In the genomic region with DNA sequence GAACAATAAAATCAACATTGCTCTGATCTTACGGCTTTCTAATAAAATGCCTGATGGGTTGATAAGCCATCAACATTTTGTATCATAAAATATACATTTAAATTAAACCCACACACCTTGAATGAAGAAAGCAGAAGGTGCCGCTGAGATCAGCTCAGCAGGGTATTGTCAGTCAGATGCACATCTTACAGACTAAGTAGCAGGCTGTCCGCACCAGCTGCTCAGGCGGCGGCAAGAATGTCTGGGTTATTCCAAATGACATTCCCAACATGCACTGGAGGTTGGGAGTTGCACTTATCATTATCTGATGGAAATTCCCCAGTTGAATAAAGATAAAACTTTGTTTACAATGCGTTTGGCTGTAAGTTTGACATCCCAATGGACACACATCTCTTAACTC, we compare ENCODE assay signal across 21 mouse cellular contexts. TPM values are rescaled to one million over a fixed set of nuclear protein-coding genes. Genes with fewer than 3 reads are reported as not detected.
DNase-seq lines count a peak whose midpoint lies in the region; ATAC-seq and TF ChIP-seq lines count a peak whose summit lies in the region.
"Had no signal": no experiment of that assay in that cellular context is flagged by ENCODE, and none has a peak within 500 bp of the region (broad histone marks: within the 10 kb centered on the region; RNA-seq: fewer than 3 reads in every experiment).

No protein-coding gene starts in this region.

- TF ChIP-seq CTCF in hindbrain, postnatal 0 days (IDR thresholded peaks at IDR 0.05; ENCODE audit: low read depth) = no peak

- 27% methylated on average over 6 of the region's 6 CpGs for WGBS in hindbrain, postnatal 0 days
- WGBS in hindbrain, embryonic 12.5 days = 30% methylated on average over 6 of the region's 6 CpGs
- 51% methylated on average over 6 of the region's 6 CpGs for WGBS in midbrain, embryonic 10.5 days
- WGBS in midbrain, embryonic 16.5 days = 23% methylated on average over 6 of the region's 6 CpGs

- peaks cover 16% of the 10 kb centered on the region for H3K36me3 ChIP-seq in hindbrain, postnatal 0 days (ENCODE audit: insufficient read depth, low read length)
- peaks cover 11% of the 10 kb centered on the region for H3K36me3 ChIP-seq in hindbrain, embryonic 12.5 days
- H3K36me3 ChIP-seq in midbrain, embryonic 10.5 days = peaks cover 23% of the 10 kb centered on the region
- H3K36me3 ChIP-seq in midbrain, embryonic 16.5 days (ENCODE audit: control insufficient read depth, insufficient read depth, low read length) = peaks cover 9% of the 10 kb centered on the region

- no peaks in the 10 kb centered on the region for H3K27me3 ChIP-seq in hindbrain, postnatal 0 days (ENCODE audit: insufficient read depth, low read length)
- H3K27me3 ChIP-seq in hindbrain, embryonic 12.5 days = no peaks in the 10 kb centered on the region
- no peaks in the 10 kb centered on the region for H3K27me3 ChIP-seq in midbrain, embryonic 10.5 days (ENCODE audit: low read depth, poor library complexity, severe bottlenecking)
- H3K27me3 ChIP-seq in midbrain, embryonic 16.5 days (ENCODE audit: control insufficient read depth, insufficient read depth, low read depth, low read length) = no peaks in the 10 kb centered on the region
- H3K27me3 ChIP-seq: embryonic facial prominence, embryonic 13.5 days; heart, embryonic 13.5 days; neural tube, embryonic 12.5 days had no signal

- intact Hi-C loops in gastrocnemius, postnatal 14 days (cut with DNase I; ENCODE audit: low total_unique reads) = no loop called here

- no peak overlapping the region for H3K9ac ChIP-seq in hindbrain, postnatal 0 days (replicated peaks; ENCODE audit: low read length)
- H3K9ac ChIP-seq in hindbrain, embryonic 12.5 days = no peak overlapping the region
- no peak overlapping the region for H3K9ac ChIP-seq in midbrain, embryonic 16.5 days (ENCODE audit: low read depth, low read length)
- H3K9ac ChIP-seq: embryonic facial prominence, embryonic 13.5 days; heart, embryonic 13.5 days; neural tube, embryonic 12.5 days had no signal

- no peaks in the 10 kb centered on the region for H3K4me1 ChIP-seq in hindbrain, postnatal 0 days (ENCODE audit: insufficient read depth, low read length)
- peaks cover 13% of the 10 kb centered on the region for H3K4me1 ChIP-seq in hindbrain, embryonic 12.5 days
- peaks cover 37% of the 10 kb centered on the region for H3K4me1 ChIP-seq in midbrain, embryonic 10.5 days
- H3K4me1 ChIP-seq in midbrain, embryonic 16.5 days (ENCODE audit: control insufficient read depth, insufficient read depth, low read length) = no peaks in the 10 kb centered on the region
- H3K4me1 ChIP-seq: embryonic facial prominence, embryonic 13.5 days; heart, embryonic 13.5 days had no signal

- DNase-seq in cerebellum, postnatal 10 days = peak; percentile 26 to 36
- no peak for DNase-seq in cerebellum, adult 11 months
- peak; percentile 35 for DNase-seq in hindbrain, postnatal 0 days (ENCODE audit: low spot score)
- peak; percentile 37 for DNase-seq in midbrain, embryonic 10.5 days (ENCODE audit: low spot score)
- DNase-seq in mesoderm, embryonic 11.5 days (ENCODE audit: low read depth, low spot score) = peak; percentile 52
- DNase-seq in gastrocnemius, postnatal 14 days = no peak
- DNase-seq: adrenal gland, postnatal 36 days; cerebellum, adult 2 months; kidney, adult 9 months; layer of hippocampus, postnatal 36 days; liver; lung, postnatal 10 days; thymus, postnatal 25 days had no signal

- H3K27ac ChIP-seq in hindbrain, postnatal 0 days = no peak overlapping the region
- H3K27ac ChIP-seq in hindbrain, embryonic 12.5 days = no peak overlapping the region
- no peak overlapping the region; the same call in 1 of the 2 replicates for H3K27ac ChIP-seq in midbrain, embryonic 10.5 days (replicated peaks)
- H3K27ac ChIP-seq in midbrain, embryonic 16.5 days (ENCODE audit: low read length) = no peak overlapping the region
- H3K27ac ChIP-seq: embryonic facial prominence, embryonic 13.5 days; heart, embryonic 13.5 days; layer of hippocampus, adult 2 months; neural tube, embryonic 12.5 days had no signal

- H3K4me2 ChIP-seq in hindbrain, postnatal 0 days (ENCODE audit: low read depth, low read length) = no peak overlapping the region
- H3K4me2 ChIP-seq in hindbrain, embryonic 12.5 days (replicated peaks) = no peak overlapping the region
- no peak overlapping the region for H3K4me2 ChIP-seq in midbrain, embryonic 16.5 days (ENCODE audit: low read length)
- H3K4me2 ChIP-seq: embryonic facial prominence, embryonic 13.5 days; heart, embryonic 13.5 days; neural tube, embryonic 12.5 days had no signal

- no peak overlapping the region for H3K4me3 ChIP-seq in hindbrain, postnatal 0 days (ENCODE audit: low read length)
- no peak overlapping the region for H3K4me3 ChIP-seq in hindbrain, embryonic 12.5 days
- H3K4me3 ChIP-seq in midbrain, embryonic 10.5 days = no peak overlapping the region
- no peak overlapping the region for H3K4me3 ChIP-seq in midbrain, embryonic 16.5 days (ENCODE audit: low read depth, low read length)
- H3K4me3 ChIP-seq: embryonic facial prominence, embryonic 13.5 days; heart, embryonic 13.5 days; layer of hippocampus, adult 2 months; neural tube, embryonic 12.5 days had no signal

- no peak for ATAC-seq in hindbrain, postnatal 0 days
- ATAC-seq in hindbrain, embryonic 12.5 days (ENCODE audit: low FRiP score) = no peak
- ATAC-seq in midbrain, embryonic 16.5 days = no peak
- ATAC-seq: forebrain, embryonic 16.5 days had no signal

- no peaks in the 10 kb centered on the region for H3K9me3 ChIP-seq in hindbrain, postnatal 0 days (ENCODE audit: low read length)
- no peaks in the 10 kb centered on the region for H3K9me3 ChIP-seq in hindbrain, embryonic 12.5 days (replicated peaks)
- no peaks in the 10 kb centered on the region for H3K9me3 ChIP-seq in midbrain, embryonic 10.5 days (replicated peaks)
- no peaks in the 10 kb centered on the region for H3K9me3 ChIP-seq in midbrain, embryonic 16.5 days (replicated peaks; ENCODE audit: control insufficient read depth, low read length, poor library complexity, severe bottlenecking)
- H3K9me3 ChIP-seq: embryonic facial prominence, embryonic 13.5 days; heart, embryonic 13.5 days; neural tube, embryonic 12.5 days had no signal

RNA-seq across cellular contexts. Expression of a gene that starts 39.6 kb away (rescaled TPM):
- 116 and 137 TPM in 2 replicates for total RNA-seq in hindbrain, postnatal 0 days (2014; rRNA removed)
- polyA plus RNA-seq in hindbrain, postnatal 0 days (2015; fragmentation: Nextera tagmentation; extraction: Ambion mirVana) = 21.9 TPM in 2 replicates
- 7.6 and 8.2 TPM in 2 replicates for polyA plus RNA-seq in hindbrain, embryonic 12.5 days (2016; fragmentation: Nextera tagmentation; extraction: Ambion mirVana)
- 2.2 and 3.0 TPM in 2 replicates for polyA plus RNA-seq in midbrain, embryonic 10.5 days (2016; fragmentation: Nextera tagmentation; extraction: Ambion mirVana)
- polyA plus RNA-seq in midbrain, embryonic 16.5 days (2015; fragmentation: Nextera tagmentation; extraction: Ambion mirVana) = 24.7 and 27.3 TPM in 2 replicates
- under 1 TPM; 0.58 to 0.94 TPM for total RNA-seq in gastrocnemius, postnatal 14 days (2021)
- total RNA-seq: MEL had no signal

Comparison
In these comparisons a context has a peak if more than half of its experiments do, and no peak if none do; other contexts are left out.
1. DNase-seq: peak in cerebellum, postnatal 10 days (2 of 2), hindbrain, postnatal 0 days (single experiment), midbrain, embryonic 10.5 days (single experiment) and mesoderm, embryonic 11.5 days (single experiment); none in cerebellum, adult 11 months (single experiment) and gastrocnemius, postnatal 14 days (single experiment).